Mouse (Mus musculus): ENCODE results near the gene Yars. TPM values are rescaled to one million over a fixed set of nuclear protein-coding genes. Genes with fewer than 3 reads are reported as not detected.
A peak's percentile ranks its signal among the peaks of the same experiment; 100 is the strongest.

The Yars gene
- polyA plus RNA-seq, 1 experiment from 2014 or later = 69.8 TPM

GRCm38 (mm10) chr4:129149321-129149720, 40.2 kb upstream of the Yars start:
- Histone ChIP-seq H3K27me3 (no peaks in the 10 kb centered on the region), H3K4me2 (no peak overlapping the region), H3K4me1 (no peaks in the 10 kb centered on the region), H3K36me3 (peaks cover 43% of the 10 kb centered on the region), H3K9me3 (no peaks in the 10 kb centered on the region), H3K4me3 (no peak overlapping the region), H3K27ac (no peak overlapping the region), H3K9ac (no peak overlapping the region)
- ATAC-seq (ENCODE audit: borderline replicate concordance, extremely low read depth, low FRiP score, low TSS enrichment) = no peak
- WGBS = 86% methylated on average over 1 of the region's 1 CpGs

- Histone ChIP-seq H3K9ac (no peak overlapping the region), H3K4me2 (no peak overlapping the region), H3K36me3 (peaks cover 53% of the 10 kb centered on the region), H3K4me3 (no peak overlapping the region), H3K27ac (no peak overlapping the region), H3K4me1 (no peaks in the 10 kb centered on the region), H3K9me3 (no peaks in the 10 kb centered on the region), H3K27me3 (no peaks in the 10 kb centered on the region)
- WGBS = 75% methylated on average over 4 of the region's 4 CpGs
- no peak for ATAC-seq (ENCODE audit: borderline replicate concordance, extremely low read depth, low FRiP score, low TSS enrichment)
Measured at GRCm38 (mm10) chr4:129151276-129151811, 38.2 kb upstream of the Yars start.

- Histone ChIP-seq H3K27me3 (no peaks in the 10 kb centered on the region), H3K4me2 (no peak overlapping the region), H3K4me3 (no peak overlapping the region), H3K27ac (no peak overlapping the region), H3K36me3 (peaks cover 35% of the 10 kb centered on the region), H3K4me1 (0 out of 2 replicates have a peak, but pooled peaks cover 3% of the 10 kb centered on the region), H3K9me3 (no peaks in the 10 kb centered on the region), H3K9ac (no peak overlapping the region)
- 68% methylated on average over 5 of the region's 5 CpGs for WGBS
- ATAC-seq (ENCODE audit: borderline replicate concordance, extremely low read depth, low FRiP score, low TSS enrichment) = no peak
Measured at GRCm38 (mm10) chr4:129157541-129157940, 32.0 kb upstream of the Yars start.

GRCm38 (mm10) chr4:129158549-129158948, 31.0 kb upstream of the Yars start:
- Histone ChIP-seq H3K36me3 (peaks cover 27% of the 10 kb centered on the region), H3K4me3 (no peak overlapping the region), H3K9me3 (no peaks in the 10 kb centered on the region), H3K27ac (no peak overlapping the region), H3K4me1 (0 out of 2 replicates have a peak, but pooled peaks cover 3% of the 10 kb centered on the region), H3K9ac (no peak overlapping the region), H3K27me3 (no peaks in the 10 kb centered on the region), H3K4me2 (no peak overlapping the region)
- ATAC-seq (ENCODE audit: borderline replicate concordance, extremely low read depth, low FRiP score, low TSS enrichment) = no peak
- WGBS = 53% methylated on average over 3 of the region's 3 CpGs

GRCm38 (mm10) chr4:129161076-129161475, 28.5 kb upstream of the Yars start:
- H3K9me3 ChIP-seq = no peaks in the 10 kb centered on the region
- H3K4me3 ChIP-seq = no peak overlapping the region
- H3K36me3 ChIP-seq = peaks cover 28% of the 10 kb centered on the region; the same call in 1 of the 2 replicates
- WGBS = 92% methylated on average over 1 of the region's 1 CpGs
- ATAC-seq (ENCODE audit: borderline replicate concordance, extremely low read depth, low FRiP score, low TSS enrichment) = no peak
- no peak overlapping the region for H3K9ac ChIP-seq
- no peak overlapping the region for H3K4me2 ChIP-seq
- H3K4me1 ChIP-seq = 0 out of 2 replicates have a peak, but pooled peaks cover 3% of the 10 kb centered on the region
- no peak overlapping the region for H3K27ac ChIP-seq
- no peaks in the 10 kb centered on the region for H3K27me3 ChIP-seq

GRCm38 (mm10) chr4:129161581-129162255, 27.8 kb upstream of the Yars start:
- H3K4me3 ChIP-seq = no peak overlapping the region
- H3K4me2 ChIP-seq = no peak overlapping the region
- H3K36me3 ChIP-seq = peaks cover 30% of the 10 kb centered on the region; the same call in 1 of the 2 replicates
- no peaks in the 10 kb centered on the region for H3K9me3 ChIP-seq
- H3K27me3 ChIP-seq = no peaks in the 10 kb centered on the region
- H3K27ac ChIP-seq = no peak overlapping the region
- ATAC-seq (ENCODE audit: borderline replicate concordance, extremely low read depth, low FRiP score, low TSS enrichment) = no peak
- no peak overlapping the region for H3K9ac ChIP-seq
- 0 out of 2 replicates have a peak, but pooled peaks cover 3% of the 10 kb centered on the region for H3K4me1 ChIP-seq
- 76% methylated on average over 4 of the region's 4 CpGs for WGBS

GRCm38 (mm10) chr4:129172529-129172928, 17.0 kb upstream of the Yars start:
- Histone ChIP-seq H3K4me3 (no peak overlapping the region), H3K27ac (no peak overlapping the region), H3K9me3 (no peaks in the 10 kb centered on the region), H3K27me3 (no peaks in the 10 kb centered on the region), H3K4me1 (no peaks in the 10 kb centered on the region), H3K4me2 (no peak overlapping the region), H3K9ac (no peak overlapping the region), H3K36me3 (peaks cover 50% of the 10 kb centered on the region)
- no peak for ATAC-seq (ENCODE audit: borderline replicate concordance, extremely low read depth, low FRiP score, low TSS enrichment)
- 69% methylated on average over 1 of the region's 1 CpGs for WGBS

GRCm38 (mm10) chr4:129179560-129179959, 10.0 kb upstream of the Yars start:
- no peaks in the 10 kb centered on the region for H3K9me3 ChIP-seq
- H3K9ac ChIP-seq = no peak overlapping the region
- no peak for ATAC-seq (ENCODE audit: borderline replicate concordance, extremely low read depth, low FRiP score, low TSS enrichment)
- no peak overlapping the region for H3K27ac ChIP-seq
- 57% methylated on average over 1 of the region's 1 CpGs for WGBS
- H3K36me3 ChIP-seq = peaks cover 54% of the 10 kb centered on the region
- no peaks in the 10 kb centered on the region for H3K4me1 ChIP-seq
- no peak overlapping the region for H3K4me2 ChIP-seq
- no peak overlapping the region for H3K4me3 ChIP-seq
- H3K27me3 ChIP-seq = no peaks in the 10 kb centered on the region

GRCm38 (mm10) chr4:129188041-129188659, 1.4 kb upstream of the Yars start:
- Histone ChIP-seq H3K27me3 (no peaks in the 10 kb centered on the region), H3K27ac (no peak overlapping the region), H3K4me3 (peak overlapping the region; percentile 92), H3K36me3 (0 out of 2 replicates have a peak, but pooled peaks cover under 1% of the 10 kb centered on the region), H3K9ac (peak overlapping the region; percentile 82), H3K4me1 (peaks cover 19% of the 10 kb centered on the region), H3K9me3 (no peaks in the 10 kb centered on the region), H3K4me2 (peak overlapping the region; percentile 75)
- WGBS = 37% methylated on average over 5 of the region's 5 CpGs
- ATAC-seq (ENCODE audit: borderline replicate concordance, extremely low read depth, low FRiP score, low TSS enrichment) = no peak

- ATAC-seq (ENCODE audit: borderline replicate concordance, extremely low read depth, low FRiP score, low TSS enrichment) = no peak; the same call in 1 of the 2 replicates
- peak overlapping the region; percentile 89 for H3K27ac ChIP-seq
Measured at GRCm38 (mm10) chr4:129188803-129189541, 588 bp upstream of the Yars start.

GRCm38 (mm10) chr4:129190538-129190937, 978 bp downstream of the Yars start:
- H3K4me1 ChIP-seq = peaks cover 19% of the 10 kb centered on the region
- 4% methylated on average over 12 of the region's 12 CpGs for WGBS
- no peaks in the 10 kb centered on the region for H3K9me3 ChIP-seq
- ATAC-seq (ENCODE audit: borderline replicate concordance, extremely low read depth, low FRiP score, low TSS enrichment) = no peak
- peak overlapping the region; percentile 79; the same call in 1 of the 2 replicates for H3K27ac ChIP-seq
- peak overlapping the region; percentile 92 for H3K4me3 ChIP-seq
- H3K4me2 ChIP-seq = peak overlapping the region; percentile 65
- H3K9ac ChIP-seq = peak overlapping the region; percentile 75
- no peaks in the 10 kb centered on the region for H3K27me3 ChIP-seq
- no peaks in the 10 kb centered on the region for H3K36me3 ChIP-seq

More at GRCm38 (mm10) chr4:129188803-129189541, 588 bp upstream of the Yars start:
- Histone ChIP-seq H3K4me2 (peak overlapping the region; percentile 75), H3K9ac (peak overlapping the region; percentile 82), H3K4me1 (peaks cover 19% of the 10 kb centered on the region), H3K27me3 (no peaks in the 10 kb centered on the region), H3K9me3 (no peaks in the 10 kb centered on the region), H3K4me3 (peak overlapping the region; percentile 92), H3K36me3 (no peaks in the 10 kb centered on the region)
- 0% methylated on average over 60 of the region's 74 CpGs for WGBS
